Mouse (Mus musculus) thymus, postnatal 4 days (tissue): Measurements from ENCODE around the gene Adnp.
A peak's percentile ranks its signal among the peaks of the same experiment; 100 is the strongest.

ENCODE experiments used
- DNase-seq: peaks from one replicate; pipeline ENCODE4 v3.0.0; 2021

The Adnp gene

DNA sequence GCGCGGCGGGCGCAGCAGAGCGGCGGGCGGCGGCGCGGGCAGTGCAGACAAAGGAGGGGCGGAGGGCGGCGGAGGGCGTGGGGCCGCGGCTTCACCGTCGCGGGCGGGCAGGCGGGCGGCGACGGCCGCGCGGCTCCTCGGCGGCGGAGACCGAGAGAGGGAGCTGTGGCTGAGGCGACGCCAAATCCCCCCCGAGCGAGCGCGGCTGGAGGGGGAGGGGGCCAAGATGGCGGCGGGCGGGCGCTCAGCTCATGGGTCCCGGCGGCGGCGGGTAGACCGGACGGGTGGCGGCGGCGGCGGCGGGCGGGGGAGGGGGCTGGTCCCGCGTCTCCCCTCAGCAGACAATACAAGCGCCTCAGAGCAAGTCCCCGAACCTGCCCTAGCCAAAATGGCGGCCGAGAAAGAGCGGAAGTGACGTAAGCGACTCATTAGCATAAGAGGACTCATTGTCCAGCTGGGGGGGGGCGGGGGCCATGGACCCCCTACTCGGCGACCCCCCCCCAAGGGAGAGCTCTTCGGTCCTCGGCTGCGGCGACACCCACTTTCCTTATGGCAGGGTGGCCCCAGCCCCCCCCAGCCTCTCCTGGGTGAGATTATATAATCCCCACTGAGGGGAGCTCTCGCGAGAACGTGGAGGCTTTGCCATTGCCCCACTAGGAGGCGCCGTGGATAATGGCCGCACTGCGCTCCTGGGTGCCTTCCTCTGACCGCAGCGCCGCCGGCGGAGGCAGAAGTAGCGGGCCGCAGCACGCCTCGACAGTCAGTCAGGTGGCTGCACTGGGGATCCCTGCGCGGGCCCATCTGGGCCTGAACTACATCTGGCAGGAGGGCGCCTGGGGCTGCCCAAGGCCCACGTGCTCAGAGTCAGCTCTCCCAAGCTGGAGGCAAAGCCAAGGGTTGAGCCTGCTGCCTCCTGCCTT is at the start of gene Adnp:
Adnp (minus strand) TSS at position 388 of the 920 bp plus-strand sequence.
- peak; percentile 99 for DNase-seq

GRCm38 (mm10) chr2:168256506-168256905 is 49.6 kb upstream of the Adnp start:
- DNase-seq: no peak

DNA sequence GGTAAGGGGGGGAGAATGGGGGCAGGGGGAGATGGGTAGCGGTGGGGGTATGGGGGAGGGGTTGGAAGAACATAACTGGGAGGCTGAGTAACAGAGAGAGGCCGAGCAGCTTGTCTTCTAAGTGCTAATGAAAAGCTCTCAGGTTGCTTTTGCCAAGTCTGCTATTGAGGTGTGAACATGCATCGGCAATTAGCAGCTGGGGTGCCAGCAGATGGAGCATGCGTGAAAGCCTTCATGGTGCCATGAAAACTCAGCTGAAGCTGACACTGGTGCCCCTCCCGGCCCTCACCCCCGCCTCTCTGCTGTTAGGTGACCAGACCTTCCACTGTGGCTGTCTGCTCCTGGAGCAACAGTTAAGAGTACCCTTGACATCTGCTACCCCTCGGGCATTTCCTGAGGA is 46.9 kb upstream of the Adnp start:
- no peak for DNase-seq

DNA sequence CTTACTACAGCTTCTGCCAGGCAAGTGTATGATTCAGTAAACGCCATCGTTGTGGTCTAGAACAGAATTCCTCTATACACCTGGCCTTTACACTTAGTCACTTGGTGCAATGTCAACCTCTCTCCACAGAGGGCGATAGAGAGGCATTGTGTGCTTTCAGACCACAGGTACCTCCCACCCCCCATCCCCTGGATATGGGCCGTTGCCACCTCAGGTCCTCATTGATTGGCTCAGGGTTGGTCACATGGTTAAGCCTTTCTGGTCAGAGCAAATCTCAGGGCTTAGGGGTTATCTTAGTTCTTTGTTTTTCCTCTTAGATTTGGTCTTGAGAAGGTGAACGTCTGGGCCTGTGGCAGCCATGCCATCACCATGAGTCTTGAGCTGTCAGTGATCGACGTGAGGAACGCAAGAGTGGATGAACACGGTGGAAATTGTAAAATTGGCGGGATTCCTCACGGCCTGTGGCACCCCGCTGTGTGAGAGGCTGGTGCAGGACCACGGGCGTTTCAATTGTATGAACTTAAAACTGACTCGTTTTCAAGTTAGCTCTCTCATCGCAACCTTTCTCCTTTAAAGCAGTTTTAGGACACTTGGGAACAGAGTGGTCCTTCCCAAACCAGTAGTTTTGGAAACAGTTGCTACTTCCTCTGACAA is 45.9 kb upstream of the Adnp start:
- peak; percentile 73 for DNase-seq

GRCm38 (mm10) chr2:168250270-168250669 is 43.4 kb upstream of the Adnp start:
- peak; percentile 88 for DNase-seq

GRCm38 (mm10) chr2:168248856-168249245 is 41.9 kb upstream of the Adnp start:
- DNase-seq: peak; percentile 65

DNA sequence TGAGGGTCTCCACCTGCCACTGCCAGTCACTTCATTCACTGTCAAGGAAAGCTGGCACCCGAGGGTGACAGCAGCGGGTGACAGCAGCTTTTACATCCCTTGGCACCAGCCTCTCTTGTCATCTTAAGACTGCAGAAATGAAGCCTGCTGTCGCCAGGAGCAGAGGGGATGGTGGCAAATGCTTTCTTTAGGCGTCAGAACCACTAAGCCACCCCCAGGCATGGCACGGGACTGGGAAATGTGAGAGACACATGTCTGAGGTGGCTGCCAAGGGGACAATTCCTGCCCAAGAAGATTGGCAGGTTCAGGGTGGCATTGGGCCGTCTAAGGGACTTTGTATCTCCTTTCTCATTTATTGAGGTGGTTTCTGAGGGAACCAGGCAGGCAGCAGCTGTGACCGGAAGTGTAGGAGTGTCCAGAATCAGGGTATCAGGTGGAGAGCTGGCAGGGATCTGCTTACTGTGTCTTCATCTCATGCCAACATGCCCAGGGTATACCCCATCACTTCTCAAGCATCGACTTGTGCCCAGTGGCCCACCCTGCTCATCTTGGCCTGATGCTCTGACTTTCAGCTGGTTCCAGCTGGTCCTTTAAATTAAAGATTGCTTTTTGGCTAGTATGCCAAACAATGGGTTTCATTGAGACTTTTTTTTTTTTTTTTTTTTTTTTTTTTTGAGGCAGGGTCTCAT is 41.4 kb upstream of the Adnp start:
- DNase-seq: no peak

DNA sequence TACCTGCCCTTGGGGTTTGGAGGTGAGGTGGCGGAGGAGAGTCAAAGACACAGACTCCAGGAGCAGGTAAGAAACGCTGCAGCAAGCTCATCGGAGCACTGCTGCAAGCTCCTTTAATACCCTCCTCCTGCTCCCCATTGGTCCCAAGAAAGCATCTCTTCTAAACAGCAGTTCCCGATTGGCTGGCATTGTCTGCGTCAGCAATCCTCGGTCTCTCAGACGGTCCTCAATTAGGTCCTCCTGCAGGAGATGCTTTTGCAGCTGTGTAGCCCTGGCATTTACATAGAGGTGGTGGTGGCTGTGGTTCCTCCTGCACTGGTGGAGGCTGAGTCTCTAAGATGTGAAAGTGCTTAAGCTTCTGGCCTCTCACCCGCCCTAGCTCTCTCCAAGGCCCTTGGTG is 38.7 kb upstream of the Adnp start:
- DNase-seq: no peak

- no peak for DNase-seq
These were observed 36.4 kb upstream of the Adnp start for GRCm38 (mm10) chr2:168243278-168243677.

DNA sequence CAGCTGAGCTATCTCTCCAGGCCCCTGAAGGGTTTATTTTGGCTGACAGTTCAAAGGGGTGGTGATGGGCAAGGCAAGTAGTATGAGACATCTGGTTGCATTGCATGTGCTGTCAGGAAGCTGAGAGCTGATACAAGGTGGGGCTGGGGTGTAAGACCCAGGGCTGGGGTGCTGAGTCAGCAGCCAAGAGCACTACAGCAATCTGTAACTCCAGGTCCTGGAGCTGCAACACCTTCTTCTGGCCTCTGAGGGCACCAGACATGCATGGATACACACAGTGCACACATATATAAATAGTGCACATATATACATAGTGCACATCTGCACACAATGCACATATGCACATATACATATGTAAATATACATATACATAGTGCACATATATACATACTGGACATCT is 35.9 kb upstream of the Adnp start:
- DNase-seq: no peak

- DNase-seq: no peak
These were observed 31.4 kb upstream of the Adnp start for GRCm38 (mm10) chr2:168238335-168238734.

GRCm38 (mm10) chr2:168233286-168233685 is 26.4 kb upstream of the Adnp start:
- DNase-seq: no peak

DNA sequence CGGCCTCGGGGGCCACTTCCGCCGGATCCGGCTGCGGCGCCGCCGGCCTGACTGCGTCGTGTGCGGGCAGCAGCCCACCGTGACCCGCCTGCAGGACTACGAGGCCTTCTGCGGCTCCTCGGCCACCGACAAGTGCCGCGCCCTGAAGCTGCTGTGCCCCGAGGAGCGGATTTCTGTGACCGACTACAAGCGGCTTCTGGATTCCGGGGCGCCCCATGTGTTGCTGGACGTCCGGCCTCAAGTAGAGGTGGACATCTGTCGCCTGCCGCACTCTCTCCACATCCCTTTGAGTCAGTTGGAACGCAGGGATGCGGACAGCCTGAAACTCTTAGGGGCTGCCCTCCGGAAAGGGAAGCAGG is 24.5 kb upstream of the Adnp start:
- no peak for DNase-seq

DNA sequence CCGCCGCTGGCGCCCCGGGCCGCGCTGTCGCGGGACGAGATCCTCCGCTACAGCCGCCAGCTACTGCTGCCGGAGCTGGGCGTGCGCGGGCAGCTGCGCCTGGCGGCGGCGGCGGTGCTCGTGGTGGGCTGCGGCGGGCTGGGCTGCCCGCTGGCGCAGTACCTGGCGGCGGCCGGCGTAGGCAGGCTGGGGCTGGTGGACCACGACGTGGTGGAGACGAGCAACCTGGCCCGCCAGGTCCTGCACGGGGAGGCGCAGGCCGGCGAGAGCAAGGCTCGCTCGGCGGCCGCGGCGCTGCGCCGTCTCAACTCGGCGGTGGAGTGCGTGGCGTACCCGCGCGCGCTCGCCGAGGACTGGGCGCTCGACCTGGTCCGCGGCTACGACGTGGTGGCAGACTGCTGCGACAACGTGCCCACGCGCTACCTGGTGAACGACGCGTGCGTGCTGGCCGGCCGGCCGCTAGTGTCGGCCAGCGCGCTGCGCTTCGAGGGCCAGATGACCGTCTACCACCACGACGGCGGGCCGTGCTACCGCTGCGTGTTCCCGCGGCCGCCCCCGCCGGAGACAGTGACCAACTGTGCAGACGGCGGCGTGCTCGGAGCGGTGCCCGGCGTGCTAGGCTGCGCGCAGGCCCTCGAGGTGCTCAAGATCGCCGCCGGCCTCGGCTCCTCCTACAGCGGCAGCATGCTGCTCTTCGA is 24.0 kb upstream of the Adnp start:
- DNase-seq: peak; percentile 52

GRCm38 (mm10) chr2:168230026-168230728 is 23.3 kb upstream of the Adnp start, which contains the start of the genes Gm20716, Dpm1 and Mocs3:
Gm20716 (minus strand) TSS chr2:168230364.
Dpm1 (minus strand) TSS chr2:168230591.
Mocs3 (plus strand) TSS chr2:168230622.
- DNase-seq: peak; percentile 87

- no peak for DNase-seq
These were observed 22.5 kb upstream of the Adnp start for GRCm38 (mm10) chr2:168229116-168230025.

DNA sequence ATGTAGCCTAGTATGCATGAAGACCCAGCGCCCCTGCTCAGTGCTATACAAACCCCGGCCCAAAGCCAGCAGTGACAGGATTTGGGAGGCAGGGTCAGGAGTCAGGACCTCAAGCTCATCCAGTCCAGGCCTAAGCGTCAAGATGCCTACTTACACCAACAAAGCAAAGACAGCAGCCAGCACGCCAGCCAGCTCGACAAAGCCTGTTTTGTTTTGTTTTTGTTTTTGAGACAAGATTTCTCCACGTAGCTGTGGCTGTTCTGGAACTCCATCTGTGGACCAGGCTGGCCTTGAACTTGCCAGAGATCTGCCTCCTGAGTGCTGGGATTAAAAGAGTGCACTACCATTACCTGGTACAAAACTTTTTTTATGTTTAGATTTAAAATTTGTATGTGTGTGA is 16.4 kb upstream of the Adnp start:
- DNase-seq: no peak

DNA sequence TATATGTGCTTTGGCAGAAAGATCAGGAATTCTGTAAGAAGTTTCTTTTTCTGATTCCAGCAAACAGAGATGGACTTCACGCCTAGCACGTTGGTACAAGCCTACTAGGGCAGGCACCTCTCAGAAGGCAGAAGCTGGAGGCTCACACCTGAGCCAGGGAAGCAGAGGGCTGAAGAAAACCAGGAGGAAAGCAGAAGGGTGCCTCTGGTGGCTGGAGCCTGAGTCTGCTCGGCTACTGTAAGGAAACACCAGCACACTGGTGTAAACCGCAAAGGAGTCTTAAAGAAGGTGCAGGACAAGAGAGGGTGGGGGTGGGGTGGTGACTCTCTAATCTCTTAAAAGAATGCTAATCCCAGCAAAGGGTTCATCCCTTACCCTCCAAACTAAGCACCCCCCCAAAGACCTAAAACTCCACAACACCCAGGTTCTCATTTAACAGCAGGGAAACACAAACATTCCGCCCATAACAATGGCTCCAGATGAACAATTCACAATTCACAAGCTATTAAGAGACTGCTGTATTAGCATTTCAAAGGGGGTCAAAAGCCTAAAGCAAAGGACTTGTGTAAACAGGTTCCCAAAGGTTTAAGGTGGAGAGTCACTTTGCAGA is 7.0 kb upstream of the Adnp start:
- DNase-seq: peak; percentile 21

DNA sequence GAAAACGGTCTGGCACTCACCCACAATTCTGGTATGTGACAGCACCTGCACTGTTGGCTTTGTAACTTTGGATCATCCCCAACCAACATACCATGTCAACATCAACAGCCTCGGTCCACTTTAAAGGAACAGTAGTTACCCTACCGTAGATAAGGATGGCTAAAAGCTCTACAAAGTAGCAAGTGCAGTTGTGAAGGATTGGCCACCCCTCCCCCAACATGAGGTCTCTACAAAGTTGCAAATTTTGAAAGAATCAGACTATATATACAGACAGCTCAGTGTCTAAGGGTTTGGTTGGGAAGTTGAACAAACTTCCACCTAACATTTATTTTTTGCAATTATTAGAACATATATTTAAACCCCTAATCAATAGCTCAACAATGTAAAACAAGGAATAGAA is 971 bp upstream of the Adnp start:
- peak; percentile 28 for DNase-seq
